Mouse (Mus musculus) spleen, adult 2 months (tissue): ENCODE data around the gene Akap12.

Source experiments
- CTCF ChIP-seq: fragments of 200-500 bp; IDR thresholded peaks from 2 replicates; pipeline ENCODE4 v1.5.1; 2011; ENCODE audit warnings: mild to moderate bottlenecking, inconsistent platforms; ENCODE audit not compliant: insufficient read depth, insufficient read length, insufficient replicate concordance; ENCODE audit errors: extremely low read depth
- POLR2A ChIP-seq: fragments of 200-500 bp; IDR thresholded peaks from 2 replicates; pipeline ENCODE4 v1.6.1; 2011; ENCODE audit warnings: low read depth, low read length, inconsistent platforms

DNA sequence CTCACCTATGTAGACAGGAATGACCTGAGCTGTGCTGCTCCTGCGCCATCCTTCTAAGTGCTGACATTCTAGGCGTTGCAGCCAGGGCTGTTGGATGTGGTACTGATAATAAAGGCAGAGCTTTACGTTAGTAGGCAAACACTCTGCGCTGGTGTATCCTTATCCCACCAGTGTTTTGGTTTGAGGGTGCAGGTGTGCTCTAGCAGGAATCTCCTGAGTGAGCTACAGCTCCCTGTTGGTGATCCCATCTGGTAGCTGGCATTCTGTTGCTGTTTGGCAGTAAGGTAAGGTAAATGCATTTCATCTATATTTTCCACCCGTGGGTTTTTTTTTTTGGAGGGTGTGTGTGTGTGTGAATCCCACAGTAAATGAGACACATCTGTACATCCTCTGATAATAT, 131.9 kb downstream of the Akap12 start:
- TF ChIP-seq CTCF, result no peak
- TF ChIP-seq POLR2A, result no peak
